Mouse (Mus musculus) spleen, adult 2 months (tissue): ENCODE results near the gene Olfr507. TPM values are rescaled to one million over a fixed set of nuclear protein-coding genes. Genes with fewer than 3 reads are reported as not detected.
"Not testable (repeated sequence)": the region's sequence is repeated elsewhere in the genome, so short reads cannot be mapped to it uniquely, and the experiment has no call there.

Experiments
- DNase-seq, 2 experiments: peaks; one replicate each; pipeline versions ENCODE4 v3.0.0 to v3.0.0-alpha.2; 2012 to 2021; ENCODE audit warnings: low spot score in 2 of 2, low read depth in 1 of 2
- H3K27ac ChIP-seq: fragments of 200-500 bp; 2 replicates; pipeline ENCODE4 v1.5.1; 2012; ENCODE audit warnings: low read length, inconsistent platforms; ENCODE audit not compliant: insufficient read depth
- H3K27me3 ChIP-seq: fragments of 200-500 bp; 2 replicates; pipeline ENCODE4 v1.6.1; 2012; ENCODE audit warnings: mild to moderate bottlenecking, moderate library complexity, low read length, inconsistent platforms; ENCODE audit not compliant: control insufficient read depth, insufficient read depth
- H3K36me3 ChIP-seq: fragments of 200-500 bp; 2 replicates; pipeline ENCODE4 v1.6.1; 2012; ENCODE audit warnings: mild to moderate bottlenecking, low read length, inconsistent platforms; ENCODE audit not compliant: control insufficient read depth, insufficient read depth
- H3K4me1 ChIP-seq: fragments of 200-500 bp; 2 replicates; pipeline ENCODE4 v1.6.1; 2011; ENCODE audit warnings: inconsistent platforms; ENCODE audit not compliant: control insufficient read depth, insufficient read depth, insufficient read length
- H3K4me3 ChIP-seq: fragments of 200-500 bp; 2 replicates; pipeline ENCODE4 v1.5.1; 2011; ENCODE audit warnings: mild to moderate bottlenecking, inconsistent platforms; ENCODE audit not compliant: insufficient read depth, insufficient read length; ENCODE audit errors: extremely low read depth
- CTCF ChIP-seq: fragments of 200-500 bp; IDR thresholded peaks from 2 replicates; pipeline ENCODE4 v1.5.1; 2011; ENCODE audit warnings: mild to moderate bottlenecking, inconsistent platforms; ENCODE audit not compliant: insufficient read depth, insufficient read length, insufficient replicate concordance; ENCODE audit errors: extremely low read depth
- POLR2A ChIP-seq: fragments of 200-500 bp; IDR thresholded peaks from 2 replicates; pipeline ENCODE4 v1.6.1; 2011; ENCODE audit warnings: low read depth, low read length, inconsistent platforms
- WGBS: fragments of 180-500 bp; shearing (Covaris S2); methylation state at CpG from one replicate; pipeline ENCODE4 v1.1.7; 2018; 5-methylcytosine and 5-hydroxymethylcytosine counted together
- polyA plus RNA-seq: library from polyadenylated mRNA; depleted of rRNA; stranded (reverse); fragments of >200 nt; gene quantifications from 2 replicates; pipeline ENCODE4 v1.2.3, GENCODE M21; 2012; rRNA removed

The Olfr507 gene
- polyA plus RNA-seq, result not detected in 2 replicates

GRCm38 (mm10) chr7:108621514-108621913 is at the start of gene Olfr507:
Olfr507 (plus strand) TSS chr7:108621814.
- Histone ChIP-seq H3K27me3 (no peaks in the 10 kb centered on the region), H3K4me1 (no peaks in the 10 kb centered on the region), H3K36me3 (no peaks in the 10 kb centered on the region), H3K27ac (no peak within 1 kb of the TSS), H3K4me3 (no peak within 1 kb of the TSS)
- no peak for DNase-seq
- 77% methylated on average over 2 of the region's 2 CpGs for WGBS
- TF ChIP-seq POLR2A (no peak), CTCF (no peak)

GRCm38 (mm10) chr7:108589797-108590196 is 31.8 kb upstream of the Olfr507 start:
- no peak for TF ChIP-seq CTCF
- TF ChIP-seq POLR2A, result no peak
- 84% methylated on average over 1 of the region's 1 CpGs for WGBS

GRCm38 (mm10) chr7:108601916-108602315 is 19.7 kb upstream of the Olfr507 start:
- H3K27ac ChIP-seq, H3K4me1 ChIP-seq, H3K4me3 ChIP-seq, H3K36me3 ChIP-seq, H3K27me3 ChIP-seq, DNase-seq: not testable (repeated sequence)
- WGBS, result 76% methylated on average over 3 of the region's 3 CpGs

More at GRCm38 (mm10) chr7:108589797-108590196, 31.8 kb upstream of the Olfr507 start:
- Histone ChIP-seq H3K4me3 (no peak overlapping the region), H3K4me1 (no peaks in the 10 kb centered on the region), H3K27me3 (no peaks in the 10 kb centered on the region), H3K36me3 (no peaks in the 10 kb centered on the region), H3K27ac (no peak overlapping the region)
- DNase-seq, result no peak

- Histone ChIP-seq H3K4me3 (no peak within 1 kb of the TSS), H3K27ac (no peak within 1 kb of the TSS), H3K36me3 (no peaks in the 10 kb centered on the region), H3K27me3 (no peaks in the 10 kb centered on the region), H3K4me1 (no peaks in the 10 kb centered on the region)
- no peak for TF ChIP-seq POLR2A
- TF ChIP-seq CTCF, result no peak
- no peak for DNase-seq
These were observed 11.1 kb upstream of the Olfr507 start, which contains the start of gene Olfr506 for GRCm38 (mm10) chr7:108610487-108610886. Olfr506 (plus strand) TSS chr7:108610787.

GRCm38 (mm10) chr7:108614110-108614509 is 7.5 kb upstream of the Olfr507 start:
- Histone ChIP-seq H3K27ac (no peak overlapping the region), H3K36me3 (no peaks in the 10 kb centered on the region), H3K4me3 (no peak overlapping the region), H3K4me1 (no peaks in the 10 kb centered on the region), H3K27me3 (no peaks in the 10 kb centered on the region)
- no peak for TF ChIP-seq POLR2A
- TF ChIP-seq CTCF, result no peak
- 83% methylated on average over 2 of the region's 2 CpGs for WGBS
- no peak for DNase-seq

- not testable (repeated sequence) for H3K27me3 ChIP-seq
- WGBS, result 76% methylated on average over 3 of the region's 3 CpGs
These were observed 4.8 kb upstream of the Olfr507 start for GRCm38 (mm10) chr7:108616781-108617180.

GRCm38 (mm10) chr7:108629694-108630093 is 8.1 kb downstream of the Olfr507 start, which contains the start of gene Olfr508:
Olfr508 (plus strand) TSS chr7:108629994.
- 76% methylated on average over 3 of the region's 3 CpGs for WGBS
- Histone ChIP-seq H3K4me1 (no peaks in the 10 kb centered on the region), H3K4me3 (no peak within 1 kb of the TSS), H3K27ac (no peak within 1 kb of the TSS), H3K36me3 (no peaks in the 10 kb centered on the region), H3K27me3 (no peaks in the 10 kb centered on the region)
- no peak for DNase-seq
- TF ChIP-seq CTCF, result no peak
- no peak for TF ChIP-seq POLR2A

More at GRCm38 (mm10) chr7:108616781-108617180, 4.8 kb upstream of the Olfr507 start:
- not testable (repeated sequence) for H3K27ac ChIP-seq, H3K4me3 ChIP-seq, H3K36me3 ChIP-seq, H3K4me1 ChIP-seq, DNase-seq
